Mouse (Mus musculus) embryonic fibroblast, embryonic 13.5 days (primary cell): ENCODE data around the gene Sgip1.

ENCODE experiments used
- CTCF ChIP-seq: IDR thresholded peaks from 2 replicates; pipeline ENCODE4 v1.5.1; 2011; ENCODE audit warnings: mild to moderate bottlenecking, control low read depth, low read length, moderate library complexity, borderline replicate concordance; ENCODE audit not compliant: insufficient read depth
- POLR2A ChIP-seq: IDR thresholded peaks from 2 replicates; pipeline ENCODE4 v1.6.1; 2011; ENCODE audit warnings: low read depth, mild to moderate bottlenecking, control low read depth, low read length, moderate library complexity

DNA sequence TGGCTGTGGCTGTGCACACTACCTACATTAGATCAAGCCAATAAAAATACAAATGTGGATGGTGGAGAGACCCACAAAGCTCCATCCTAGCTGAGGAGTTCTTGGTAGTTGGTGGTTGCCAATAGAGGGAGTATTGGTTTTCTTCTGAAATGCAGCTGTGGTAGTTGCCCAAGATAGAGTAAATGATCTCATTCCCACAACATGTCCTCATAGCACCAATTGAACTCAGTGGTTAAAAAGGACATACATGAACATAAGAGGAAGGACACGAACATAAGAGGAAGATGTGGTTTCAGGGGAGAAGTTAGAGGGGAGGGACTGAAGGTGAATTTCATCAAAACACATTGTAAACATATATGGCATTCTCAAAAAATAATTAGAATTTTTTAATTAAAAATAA lies 21.1 kb upstream of the Sgip1 start:
- TF ChIP-seq CTCF: no peak
- TF ChIP-seq POLR2A: no peak
